Mouse (Mus musculus) hindbrain, postnatal 0 days (tissue): ENCODE measurements around the gene Rnf187. TPM values are rescaled to one million over a fixed set of nuclear protein-coding genes. Genes with fewer than 3 reads are reported as not detected.

Experiments
- ATAC-seq: fragments of 200-750 bp; cut with Nextera tagmentation; 2 replicates; pipeline ENCODE4 v1.8.0; 2017; ENCODE audit warnings: mild to moderate bottlenecking, moderate TSS enrichment, moderate library complexity
- DNase-seq: peaks from one replicate; pipeline ENCODE4 v3.0.0-alpha.2; 2015; ENCODE audit warnings: low spot score
- H3K27ac ChIP-seq: fragments of 300-500 bp; sonication (generic); 2 replicates; pipeline ENCODE4 v1.5.1; 2014; ENCODE audit warnings: mild to moderate bottlenecking
- H3K27me3 ChIP-seq: fragments of 300-500 bp; sonication (generic); 2 replicates; pipeline ENCODE4 v1.6.1; 2014; ENCODE audit warnings: low read length, mixed read lengths; ENCODE audit not compliant: insufficient read depth
- H3K36me3 ChIP-seq: fragments of 300-500 bp; sonication (generic); 2 replicates; pipeline ENCODE4 v1.6.1; 2014; ENCODE audit warnings: low read length, mixed read lengths; ENCODE audit not compliant: insufficient read depth
- H3K4me1 ChIP-seq: fragments of 300-500 bp; sonication (generic); 2 replicates; pipeline ENCODE4 v1.6.1; 2014; ENCODE audit warnings: antibody characterized with exemption, low read length, mixed read lengths; ENCODE audit not compliant: insufficient read depth
- H3K4me2 ChIP-seq: fragments of 300-500 bp; sonication (generic); 2 replicates; pipeline ENCODE4 v1.6.1; 2014; ENCODE audit warnings: low read depth, mild to moderate bottlenecking, low read length, moderate library complexity, mixed read lengths
- H3K4me3 ChIP-seq: fragments of 300-500 bp; sonication (generic); 2 replicates; pipeline ENCODE4 v1.5.1; 2014; ENCODE audit warnings: low read length
- H3K9ac ChIP-seq: fragments of 300-500 bp; sonication (generic); replicated peaks from 2 replicates; pipeline ENCODE4 v1.6.1; 2014; ENCODE audit warnings: mild to moderate bottlenecking, low read length, moderate library complexity, mixed read lengths
- H3K9me3 ChIP-seq: fragments of 300-500 bp; sonication (generic); 2 replicates; pipeline ENCODE4 v1.6.1; 2016; ENCODE audit warnings: low read length, mixed read lengths
- CTCF ChIP-seq: IDR thresholded peaks from 2 replicates; pipeline ENCODE4 v1.5.1; 2016; ENCODE audit warnings: antibody characterized with exemption, control low read depth, low read depth
- WGBS: fragments of 180-500 bp; shearing (Covaris S2); extraction: QIAGEN DNeasy Blood & Tissue Kit; methylation state at CpG from one replicate; pipeline ENCODE4 v1.1.7; 2014; 5-methylcytosine and 5-hydroxymethylcytosine counted together
- polyA plus RNA-seq: library from polyadenylated mRNA; unstranded; fragments of >200 nt; fragmentation: Nextera tagmentation; extraction: Ambion mirVana; gene quantifications from 2 replicates; pipeline ENCODE4 v1.2.1, GENCODE M21; 2015
- total RNA-seq: library from RNA; depleted of rRNA; stranded (reverse); fragments of >200 nt; gene quantifications from 2 replicates; pipeline ENCODE4 v1.2.3, GENCODE M21; 2014

Gene Rnf187
- total and polyA plus RNA-seq, 2 experiments from 2014 or later, result 670 to 975 TPM

- DNase-seq (no peak), ATAC-seq (no peak)
- no peak for TF ChIP-seq CTCF
- H3K27me3 ChIP-seq, result no peaks in the 10 kb centered on the region
- H3K27ac ChIP-seq, result no peak overlapping the region
- WGBS, result 92% methylated on average over 1 of the region's 1 CpGs
- H3K9me3 ChIP-seq, result no peaks in the 10 kb centered on the region
- peak overlapping the region; percentile 68; the same call in 1 of the 2 replicates for H3K4me2 ChIP-seq
- peak overlapping the region; percentile 51 for H3K9ac ChIP-seq
- no peaks in the 10 kb centered on the region for H3K36me3 ChIP-seq
- H3K4me3 ChIP-seq, result no peak overlapping the region
- no peaks in the 10 kb centered on the region for H3K4me1 ChIP-seq
Measured at GRCm38 (mm10) chr11:58913776-58914175, 24.9 kb downstream of the Rnf187 start.

DNA sequence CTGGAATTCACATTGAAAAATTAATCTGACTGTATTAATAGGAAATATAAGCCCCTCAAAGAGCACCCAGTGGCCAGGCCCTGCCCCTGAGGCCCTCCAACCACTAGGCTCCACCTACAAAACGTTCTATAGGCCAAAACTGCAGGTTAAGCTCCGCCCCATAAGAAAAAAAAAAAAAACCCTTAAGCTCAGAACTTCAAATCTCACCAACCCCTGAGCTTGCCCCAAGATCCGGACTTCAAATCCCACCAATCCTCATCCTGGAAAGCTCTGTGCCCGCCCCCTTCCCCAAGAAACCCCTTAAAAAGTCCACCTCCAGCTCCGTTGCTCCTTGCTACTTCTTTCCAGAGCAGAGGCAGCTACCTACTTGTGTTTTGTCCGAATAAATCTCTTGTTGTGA is 33.9 kb downstream of the Rnf187 start:
- H3K9me3 ChIP-seq, result no peaks in the 10 kb centered on the region
- no peak overlapping the region for H3K4me3 ChIP-seq

DNA sequence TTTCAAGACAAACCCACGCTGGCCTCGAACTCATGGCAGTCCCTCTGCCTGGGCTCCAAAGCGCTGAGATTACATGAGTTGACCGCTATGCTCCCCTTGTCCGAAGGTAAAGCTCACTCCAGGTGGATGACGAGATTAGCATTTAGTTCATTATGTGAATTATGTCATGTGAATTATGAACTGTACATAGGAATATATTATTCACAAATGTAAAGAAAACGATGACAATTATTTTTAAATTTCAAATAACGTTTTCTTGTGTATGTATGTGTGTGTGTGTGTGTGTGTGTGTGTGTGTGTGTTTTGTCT is 34.4 kb downstream of the Rnf187 start:
- Histone ChIP-seq H3K27me3 (no peaks in the 10 kb centered on the region), H3K27ac (peak overlapping the region; percentile 90; the same call in 1 of the 2 replicates), H3K4me1 (peaks cover 9% of the 10 kb centered on the region; the same call in 1 of the 2 replicates), H3K9ac (peak overlapping the region; percentile 82), H3K4me3 (peak overlapping the region; percentile 68), H3K36me3 (peaks cover 11% of the 10 kb centered on the region; the same call in 1 of the 2 replicates), H3K9me3 (no peaks in the 10 kb centered on the region), H3K4me2 (peak overlapping the region; percentile 79)
- ATAC-seq (peak; percentile 36; the same call in 1 of the 2 replicates), DNase-seq (no peak)
- no peak for TF ChIP-seq CTCF
- WGBS, result 2% methylated on average over 8 of the region's 8 CpGs

More for the DNA sequence above, 33.9 kb downstream of the Rnf187 start:
- ATAC-seq, result no peak
- Histone ChIP-seq H3K27ac (no peak overlapping the region), H3K36me3 (peaks cover 9% of the 10 kb centered on the region; the same call in 1 of the 2 replicates), H3K27me3 (no peaks in the 10 kb centered on the region), H3K4me2 (peak overlapping the region; percentile 79; the same call in 1 of the 2 replicates), H3K9ac (no peak overlapping the region), H3K4me1 (peaks cover 9% of the 10 kb centered on the region; the same call in 1 of the 2 replicates)
- TF ChIP-seq CTCF, result no peak
- 53% methylated on average over 6 of the region's 6 CpGs for WGBS
- DNase-seq, result peak; percentile 58

GRCm38 (mm10) chr11:58903511-58904409 is 35.0 kb downstream of the Rnf187 start, which contains the start of gene Zfp39:
Zfp39 (minus strand) TSS chr11:58904225.
- H3K9me3 ChIP-seq, result no peaks in the 10 kb centered on the region
- TF ChIP-seq CTCF, result no peak
- H3K4me1 ChIP-seq, result peaks cover 9% of the 10 kb centered on the region; the same call in 1 of the 2 replicates
- peak within 1 kb of the TSS; percentile 90 for H3K27ac ChIP-seq
- H3K36me3 ChIP-seq, result peaks cover 17% of the 10 kb centered on the region; the same call in 1 of the 2 replicates
- peak within 1 kb of the TSS; percentile 79 for H3K4me2 ChIP-seq
- H3K4me3 ChIP-seq, result peak within 1 kb of the TSS; percentile 68
- H3K9ac ChIP-seq, result peak within 1 kb of the TSS; percentile 82
- WGBS, result under 1% methylated on average over 40 of the region's 40 CpGs
- ATAC-seq (peak; percentile 99), DNase-seq (peak; percentile 96)
- no peaks in the 10 kb centered on the region for H3K27me3 ChIP-seq

- H3K4me1 ChIP-seq, result peaks cover 9% of the 10 kb centered on the region; the same call in 1 of the 2 replicates
- no peak overlapping the region for H3K27ac ChIP-seq
- H3K36me3 ChIP-seq, result peaks cover 22% of the 10 kb centered on the region; the same call in 1 of the 2 replicates
- H3K27me3 ChIP-seq, result no peaks in the 10 kb centered on the region
- DNase-seq, result no peak
- no peak overlapping the region for H3K4me2 ChIP-seq
- no peak for ATAC-seq
- H3K4me3 ChIP-seq, result no peak overlapping the region
- H3K9ac ChIP-seq, result no peak overlapping the region
- no peak for TF ChIP-seq CTCF
- no peaks in the 10 kb centered on the region for H3K9me3 ChIP-seq
Measured at GRCm38 (mm10) chr11:58901080-58901479, 37.6 kb downstream of the Rnf187 start.

GRCm38 (mm10) chr11:58897485-58897884 is 41.2 kb downstream of the Rnf187 start:
- Histone ChIP-seq H3K4me3 (no peak overlapping the region), H3K27me3 (no peaks in the 10 kb centered on the region), H3K9ac (no peak overlapping the region), H3K9me3 (no peaks in the 10 kb centered on the region), H3K4me1 (no peaks in the 10 kb centered on the region), H3K36me3 (peaks cover 39% of the 10 kb centered on the region; the same call in 1 of the 2 replicates), H3K4me2 (no peak overlapping the region), H3K27ac (no peak overlapping the region)
- 69% methylated on average over 6 of the region's 6 CpGs for WGBS
- DNase-seq (no peak), ATAC-seq (no peak)
- no peak for TF ChIP-seq CTCF
